In the genomic region with DNA sequence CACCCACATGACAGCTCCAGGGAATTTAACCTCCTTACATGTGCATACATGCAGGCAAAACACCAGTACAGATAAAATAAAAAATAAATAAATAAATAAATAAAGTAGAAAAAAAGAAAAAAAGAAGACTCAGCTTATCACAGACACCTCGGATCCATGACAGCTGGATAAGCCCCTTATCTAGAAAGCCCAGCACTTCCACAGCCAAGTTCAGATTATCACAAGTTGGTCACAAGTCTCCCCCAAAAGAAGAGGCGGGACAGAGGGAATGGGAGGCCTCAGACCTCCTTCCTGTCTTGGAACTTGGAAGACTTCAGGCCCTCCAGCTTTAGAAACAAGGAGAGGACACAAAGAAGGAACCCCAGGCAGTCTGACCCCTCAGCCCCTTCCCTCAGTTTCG, we compare ENCODE assay signal across 13 mouse cellular contexts. TPM values are rescaled to one million over a fixed set of nuclear protein-coding genes. Genes with fewer than 3 reads are reported as not detected.
DNase-seq lines count a peak whose midpoint lies in the region; ATAC-seq and TF ChIP-seq lines count a peak whose summit lies in the region.
"Had no signal": no experiment of that assay in that cellular context is flagged by ENCODE, and none has a peak within 500 bp of the region (broad histone marks: within the 10 kb centered on the region; RNA-seq: fewer than 3 reads in every experiment).

No protein-coding gene starts in this region.

- TF ChIP-seq EP300 in liver, embryonic 14.5 days (IDR thresholded peaks at IDR 0.05; ENCODE audit: low read depth): peak; percentile 91

- peaks cover 30% of the 10 kb centered on the region for H3K4me1 ChIP-seq in heart, embryonic 16.5 days (ENCODE audit: control insufficient read depth, insufficient read depth, low read length)
- peaks cover 41 to 47% of the 10 kb centered on the region in 2 experiments for H3K4me1 ChIP-seq in liver, embryonic 14.5 days (replicated peaks; ENCODE audit: control insufficient read depth in 2 of 2, insufficient read depth in 2 of 2, low read length in 1 of 2)

- no peak overlapping the region for H3K9ac ChIP-seq in heart, embryonic 16.5 days (ENCODE audit: low read length)
- peak overlapping the region; percentile 31 for H3K9ac ChIP-seq in liver, embryonic 14.5 days (replicated peaks)

- H3K9me3 ChIP-seq in heart, embryonic 16.5 days (replicated peaks; ENCODE audit: control insufficient read depth, low read length): no peaks in the 10 kb centered on the region
- no peaks in the 10 kb centered on the region for H3K9me3 ChIP-seq in liver, embryonic 14.5 days (ENCODE audit: control insufficient read depth, low read length)

- no peak for TF ChIP-seq CTCF in liver, embryonic 14.5 days (IDR thresholded peaks at IDR 0.05; ENCODE audit: low read depth)

- no peaks in the 10 kb centered on the region for H3K36me3 ChIP-seq in heart, embryonic 16.5 days (ENCODE audit: control insufficient read depth, insufficient read depth)
- H3K36me3 ChIP-seq in liver, embryonic 14.5 days (replicated peaks; ENCODE audit: control insufficient read depth, insufficient read depth, low read depth): no peaks in the 10 kb centered on the region

- peak overlapping the region; percentile 15; the same call in 1 of the 2 replicates for H3K27ac ChIP-seq in heart, embryonic 16.5 days (ENCODE audit: low read length)
- peak overlapping the region; percentile 84 for H3K27ac ChIP-seq in liver, embryonic 14.5 days

- WGBS in heart, embryonic 16.5 days: 51% methylated on average over 3 of the region's 3 CpGs
- 22% methylated on average over 3 of the region's 3 CpGs for WGBS in liver, embryonic 14.5 days (ENCODE audit: insufficient replicate concordance)

- no peak overlapping the region for H3K4me2 ChIP-seq in heart, embryonic 16.5 days (ENCODE audit: low read depth, low read length)
- H3K4me2 ChIP-seq in liver, embryonic 14.5 days (ENCODE audit: low read depth): peak overlapping the region; percentile 52

- no peak for DNase-seq in heart, adult 11 months
- DNase-seq in 416B (ENCODE audit: low read depth): peak; percentile 61
- DNase-seq in c-Kit-negative CD71-positive TER-119-positive erythroid progenitor cells, embryonic 14.5 days (ENCODE audit: low read depth, low spot score): peak; percentile 54
- DNase-seq in liver, embryonic 14.5 days (ENCODE audit: low read depth in 3 of 3, low spot score in 3 of 3): peak; percentile 77 to 87 (median 83)
- DNase-seq in layer of hippocampus, postnatal 25 days (ENCODE audit: extremely low spot score in 1 of 2, low spot score in 1 of 2): no peak
- no peak for DNase-seq in left cerebral cortex, postnatal 14 days (ENCODE audit: low spot score in 2 of 2)
- no peak for DNase-seq in testis, postnatal 14 days (ENCODE audit: low spot score)
- DNase-seq: heart, postnatal 4 days; thymus, postnatal 25 days had no signal

- no peak overlapping the region for H3K4me3 ChIP-seq in heart, embryonic 16.5 days (ENCODE audit: low read length)
- no peak overlapping the region for H3K4me3 ChIP-seq in liver, embryonic 14.5 days (ENCODE audit: insufficient read depth in 1 of 2, low read depth in 2 of 2, low read length in 2 of 2)

- no peak for ATAC-seq in heart, embryonic 16.5 days (replicated peaks; ENCODE audit: extremely low read depth, insufficient read depth, low FRiP score)
- peak; percentile 72 for ATAC-seq in liver, embryonic 14.5 days (ENCODE audit: insufficient read depth)
- ATAC-seq: Patski had no signal

- intact Hi-C loops in left cerebral cortex, postnatal 14 days (cut with DNase I): no loop called here

- H3K27me3 ChIP-seq in heart, embryonic 16.5 days (ENCODE audit: control insufficient read depth, insufficient read depth, low read length): peaks cover 53% of the 10 kb centered on the region
- peaks cover 13% of the 10 kb centered on the region for H3K27me3 ChIP-seq in liver, embryonic 14.5 days (ENCODE audit: control insufficient read depth, insufficient read depth, low read length)
- H3K27me3 ChIP-seq: Patski had no signal

RNA-seq across cellular contexts. Expression of gene C77080, which starts 26.1 kb away (rescaled TPM):
- polyA plus RNA-seq in heart, embryonic 16.5 days (2015; fragmentation: Nextera tagmentation; extraction: Ambion mirVana): 2.2 and 2.3 TPM in 2 replicates
- polyA plus RNA-seq in liver, embryonic 14.5 days (2012; rRNA removed): 1.2 and 1.5 TPM in 2 replicates
- polyA plus RNA-seq in liver, embryonic 14.5 days (2014; fragmentation: Nextera tagmentation; extraction: Ambion mirVana): 0.74 and 0.91 TPM in 2 replicates
- 1 to 10 TPM; 7.5 to 7.7 TPM for total RNA-seq in layer of hippocampus, postnatal 25 days (2021)
- 10 to 100 TPM; 17.9 to 21.1 TPM for total RNA-seq in left cerebral cortex, postnatal 14 days (2021)
- total RNA-seq: megakaryocyte, adult 5-6 weeks; neutrophil, adult 5-6 weeks had no signal

RNA-seq across cellular contexts. Expression of gene Yars, which starts 45.6 kb away (rescaled TPM):
- 45.9 and 53.3 TPM in 2 replicates for polyA plus RNA-seq in heart, embryonic 16.5 days (2015; fragmentation: Nextera tagmentation; extraction: Ambion mirVana)
- polyA plus RNA-seq in liver, embryonic 14.5 days (2012; rRNA removed): 17.3 and 28.7 TPM in 2 replicates
- polyA plus RNA-seq in liver, embryonic 14.5 days (2014; fragmentation: Nextera tagmentation; extraction: Ambion mirVana): 53.2 and 59.8 TPM in 2 replicates
- total RNA-seq in layer of hippocampus, postnatal 25 days (2021): 10 to 100 TPM; 85.0 to 85.9 TPM
- 100 to 1,000 TPM; 103 to 110 TPM for total RNA-seq in left cerebral cortex, postnatal 14 days (2021)

RNA-seq across cellular contexts. Expression of gene S100pbp, which starts 45.6 kb away (rescaled TPM):
- polyA plus RNA-seq in heart, embryonic 16.5 days (2015; fragmentation: Nextera tagmentation; extraction: Ambion mirVana): 10.9 and 11.8 TPM in 2 replicates
- polyA plus RNA-seq in liver, embryonic 14.5 days (2012; rRNA removed): 12.2 and 12.5 TPM in 2 replicates
- polyA plus RNA-seq in liver, embryonic 14.5 days (2014; fragmentation: Nextera tagmentation; extraction: Ambion mirVana): 4.5 and 4.8 TPM in 2 replicates
- total RNA-seq in layer of hippocampus, postnatal 25 days (2021): 10 to 100 TPM; 32.5 to 35.2 TPM
- 10 to 100 TPM; 35.3 to 35.5 TPM for total RNA-seq in left cerebral cortex, postnatal 14 days (2021)

RNA-seq across cellular contexts. Expression of gene Sync, which starts 52.3 kb away (rescaled TPM):
- 1.8 and 1.9 TPM in 2 replicates for polyA plus RNA-seq in heart, embryonic 16.5 days (2015; fragmentation: Nextera tagmentation; extraction: Ambion mirVana)
- 0.01 and 0.03 TPM in 2 replicates for polyA plus RNA-seq in liver, embryonic 14.5 days (2012; rRNA removed)
- 0.08 TPM in 1 of 2 replicates, not detected in the other for polyA plus RNA-seq in liver, embryonic 14.5 days (2014; fragmentation: Nextera tagmentation; extraction: Ambion mirVana)
- 1 to 10 TPM in 1 of 2 experiments, under 1 TPM in 1; 0.79 to 1.3 TPM for total RNA-seq in layer of hippocampus, postnatal 25 days (2021)
- total RNA-seq in left cerebral cortex, postnatal 14 days (2021): 1 to 10 TPM; 1.2 to 2.2 TPM
- total RNA-seq: megakaryocyte, adult 5-6 weeks had no signal

Comparison
In these comparisons a context has a peak if more than half of its experiments do, and no peak if none do; other contexts are left out.
1. DNase-seq: peak in 416B (single experiment), c-Kit-negative CD71-positive TER-119-positive erythroid progenitor cells, embryonic 14.5 days (single experiment) and liver, embryonic 14.5 days (3 of 3); none in heart, adult 11 months (single experiment), layer of hippocampus, postnatal 25 days (0 of 2), left cerebral cortex, postnatal 14 days (0 of 2) and testis, postnatal 14 days (single experiment).